Mouse (Mus musculus) heart, embryonic 12.5 days (tissue): ENCODE measurements around the gene Mcmbp. TPM values are rescaled to one million over a fixed set of nuclear protein-coding genes. Genes with fewer than 3 reads are reported as not detected.

Experiments used
- ATAC-seq: fragments of 200-750 bp; cut with Nextera tagmentation; 2 replicates; pipeline ENCODE4 v1.8.0; 2017; ENCODE audit warnings: moderate TSS enrichment, moderate library complexity; ENCODE audit not compliant: insufficient number of reproducible peaks, low FRiP score
- H3K27ac ChIP-seq: fragments of 300-500 bp; sonication (generic); 2 replicates; pipeline ENCODE4 v1.5.1; 2016; ENCODE audit warnings: mild to moderate bottlenecking, moderate library complexity; ENCODE audit not compliant: poor library complexity, severe bottlenecking
- H3K27me3 ChIP-seq: fragments of 300-500 bp; sonication (generic); replicated peaks from 2 replicates; pipeline ENCODE4 v1.6.1; 2016; ENCODE audit warnings: mild to moderate bottlenecking, moderate library complexity
- H3K36me3 ChIP-seq: fragments of 300-500 bp; sonication (generic); 2 replicates; pipeline ENCODE4 v1.6.1; 2016; ENCODE audit warnings: mild to moderate bottlenecking, moderate library complexity
- H3K4me1 ChIP-seq: fragments of 300-500 bp; sonication (generic); replicated peaks from 2 replicates; pipeline ENCODE4 v1.6.1; 2016; ENCODE audit warnings: mild to moderate bottlenecking
- H3K4me2 ChIP-seq: fragments of 300-500 bp; sonication (generic); 2 replicates; pipeline ENCODE4 v1.6.1; 2016; ENCODE audit warnings: mild to moderate bottlenecking, moderate library complexity
- H3K4me3 ChIP-seq: fragments of 300-500 bp; sonication (generic); 2 replicates; pipeline ENCODE4 v1.5.1; 2016; ENCODE audit warnings: mild to moderate bottlenecking
- H3K9ac ChIP-seq: fragments of 300-500 bp; sonication (generic); 2 replicates; pipeline ENCODE4 v1.6.1; 2016; ENCODE audit warnings: mild to moderate bottlenecking, moderate library complexity
- H3K9me3 ChIP-seq: fragments of 300-500 bp; sonication (generic); replicated peaks from 2 replicates; pipeline ENCODE4 v1.6.1; 2016; ENCODE audit warnings: mild to moderate bottlenecking, moderate library complexity
- WGBS: fragments of 180-500 bp; shearing (Covaris S2); methylation state at CpG from one replicate; pipeline ENCODE4 v1.1.7; 2016; 5-methylcytosine and 5-hydroxymethylcytosine counted together
- polyA plus RNA-seq: library from polyadenylated mRNA; unstranded; fragments of >200 nt; fragmentation: Nextera tagmentation; extraction: Ambion mirVana; gene quantifications from 2 replicates; pipeline ENCODE4 v1.2.1, GENCODE M21; 2016

Gene Mcmbp
- polyA plus RNA-seq, 1 experiment from 2014 or later = 46.6 TPM

GRCm38 (mm10) chr7:128744684-128745485 is 4.6 kb upstream of the Mcmbp start, which contains the start of gene Sec23ip:
Sec23ip (plus strand) TSS chr7:128744943.
- Histone ChIP-seq H3K4me1 (peaks cover 40% of the 10 kb centered on the region), H3K4me2 (peak within 1 kb of the TSS; percentile 93), H3K27ac (peak within 1 kb of the TSS; percentile 75), H3K27me3 (0 out of 2 replicates have a peak, but pooled peaks cover 8% of the 10 kb centered on the region), H3K9me3 (no peaks in the 10 kb centered on the region), H3K4me3 (peak within 1 kb of the TSS; percentile 99), H3K9ac (peak within 1 kb of the TSS; percentile 87), H3K36me3 (peaks cover 6% of the 10 kb centered on the region)
- peak; percentile 84 for ATAC-seq
- WGBS = under 1% methylated on average over 55 of the region's 55 CpGs

- Histone ChIP-seq H3K4me3 (peak overlapping the region; percentile 99; the same call in 1 of the 2 replicates), H3K4me2 (peak overlapping the region; percentile 93), H3K4me1 (peaks cover 39% of the 10 kb centered on the region), H3K9me3 (no peaks in the 10 kb centered on the region), H3K9ac (no peak overlapping the region), H3K27ac (no peak overlapping the region), H3K36me3 (peaks cover 6% of the 10 kb centered on the region; the same call in 1 of the 2 replicates), H3K27me3 (0 out of 2 replicates have a peak, but pooled peaks cover 8% of the 10 kb centered on the region)
- 58% methylated on average over 2 of the region's 2 CpGs for WGBS
- no peak for ATAC-seq
Observed at GRCm38 (mm10) chr7:128743898-128744297, 3.6 kb upstream of the Mcmbp start.

- peak overlapping the region; percentile 92 for H3K4me2 ChIP-seq
- H3K27me3 ChIP-seq = 0 out of 2 replicates have a peak, but pooled peaks cover 8% of the 10 kb centered on the region
- H3K9me3 ChIP-seq = no peaks in the 10 kb centered on the region
- peak overlapping the region; percentile 99 for H3K9ac ChIP-seq
- peak overlapping the region; percentile 86 for H3K27ac ChIP-seq
- peaks cover 3% of the 10 kb centered on the region; the same call in 1 of the 2 replicates for H3K36me3 ChIP-seq
- peak; percentile 37 for ATAC-seq
- peak overlapping the region; percentile 87 for H3K4me3 ChIP-seq
- 0% methylated on average over 75 of the region's 80 CpGs for whole genome bisulfite sequencing
- peaks cover 27% of the 10 kb centered on the region for H3K4me1 ChIP-seq
Observed at GRCm38 (mm10) chr7:128739462-128740277, 625 bp downstream of the Mcmbp start.

GRCm38 (mm10) chr7:128739116-128739461 is 1.2 kb downstream of the Mcmbp start:
- peak overlapping the region; percentile 87 for H3K4me3 ChIP-seq
- H3K27me3 ChIP-seq = 0 out of 2 replicates have a peak, but pooled peaks cover 8% of the 10 kb centered on the region
- WGBS = 3% methylated on average over 15 of the region's 15 CpGs
- H3K9me3 ChIP-seq = no peaks in the 10 kb centered on the region
- no peak for ATAC-seq
- no peak overlapping the region for H3K27ac ChIP-seq
- H3K4me2 ChIP-seq = peak overlapping the region; percentile 92
- peak overlapping the region; percentile 99 for H3K9ac ChIP-seq
- peaks cover 27% of the 10 kb centered on the region for H3K4me1 ChIP-seq
- H3K36me3 ChIP-seq = peaks cover 8% of the 10 kb centered on the region; the same call in 1 of the 2 replicates

GRCm38 (mm10) chr7:128738041-128738440 is 2.3 kb downstream of the Mcmbp start:
- H3K9me3 ChIP-seq = no peaks in the 10 kb centered on the region
- H3K27me3 ChIP-seq = 0 out of 2 replicates have a peak, but pooled peaks cover 8% of the 10 kb centered on the region
- H3K4me2 ChIP-seq = peak overlapping the region; percentile 92
- peak overlapping the region; percentile 87 for H3K4me3 ChIP-seq
- 60% methylated on average over 5 of the region's 5 CpGs for WGBS
- no peak overlapping the region for H3K9ac ChIP-seq
- ATAC-seq = no peak
- no peak overlapping the region for H3K27ac ChIP-seq
- H3K4me1 ChIP-seq = peaks cover 27% of the 10 kb centered on the region
- peaks cover 8% of the 10 kb centered on the region; the same call in 1 of the 2 replicates for H3K36me3 ChIP-seq

GRCm38 (mm10) chr7:128731585-128731984 is 8.7 kb downstream of the Mcmbp start:
- Histone ChIP-seq H3K4me1 (peaks cover 23% of the 10 kb centered on the region), H3K27ac (no peak overlapping the region), H3K4me2 (no peak overlapping the region), H3K36me3 (peaks cover 8% of the 10 kb centered on the region; the same call in 1 of the 2 replicates), H3K9ac (no peak overlapping the region), H3K27me3 (no peaks in the 10 kb centered on the region), H3K4me3 (no peak overlapping the region), H3K9me3 (no peaks in the 10 kb centered on the region)
- WGBS = 36% methylated on average over 2 of the region's 2 CpGs
- ATAC-seq = no peak

GRCm38 (mm10) chr7:128728738-128729137 is 11.6 kb downstream of the Mcmbp start:
- Histone ChIP-seq H3K9ac (no peak overlapping the region), H3K36me3 (peaks cover 5% of the 10 kb centered on the region; the same call in 1 of the 2 replicates), H3K4me1 (peaks cover 32% of the 10 kb centered on the region), H3K27me3 (no peaks in the 10 kb centered on the region), H3K4me3 (no peak overlapping the region), H3K27ac (no peak overlapping the region), H3K9me3 (no peaks in the 10 kb centered on the region), H3K4me2 (no peak overlapping the region)
- no peak for ATAC-seq
- 85% methylated on average over 10 of the region's 10 CpGs for WGBS

GRCm38 (mm10) chr7:128727701-128728100 is 12.6 kb downstream of the Mcmbp start:
- H3K27ac ChIP-seq = no peak overlapping the region
- H3K9ac ChIP-seq = no peak overlapping the region
- 54% methylated on average over 5 of the region's 5 CpGs for WGBS
- no peak overlapping the region for H3K4me3 ChIP-seq
- peaks cover 12% of the 10 kb centered on the region for H3K36me3 ChIP-seq
- H3K4me2 ChIP-seq = no peak overlapping the region
- H3K27me3 ChIP-seq = no peaks in the 10 kb centered on the region
- ATAC-seq = no peak
- peaks cover 32% of the 10 kb centered on the region for H3K4me1 ChIP-seq
- no peaks in the 10 kb centered on the region for H3K9me3 ChIP-seq

GRCm38 (mm10) chr7:128726999-128727398 is 13.3 kb downstream of the Mcmbp start:
- no peaks in the 10 kb centered on the region for H3K27me3 ChIP-seq
- H3K36me3 ChIP-seq = peaks cover 15% of the 10 kb centered on the region
- no peak overlapping the region for H3K27ac ChIP-seq
- H3K9ac ChIP-seq = no peak overlapping the region
- H3K9me3 ChIP-seq = no peaks in the 10 kb centered on the region
- ATAC-seq = no peak
- H3K4me2 ChIP-seq = no peak overlapping the region
- no peak overlapping the region for H3K4me3 ChIP-seq
- WGBS = 76% methylated on average over 10 of the region's 10 CpGs
- peaks cover 32% of the 10 kb centered on the region for H3K4me1 ChIP-seq

- no peaks in the 10 kb centered on the region for H3K9me3 ChIP-seq
- no peak overlapping the region for H3K4me2 ChIP-seq
- peaks cover 24% of the 10 kb centered on the region for H3K4me1 ChIP-seq
- ATAC-seq = 0 out of 2 replicates have a peak, but pooled peaks have one; percentile 9
- H3K9ac ChIP-seq = no peak overlapping the region
- no peak overlapping the region for H3K4me3 ChIP-seq
- peak overlapping the region; percentile 18; the same call in 1 of the 2 replicates for H3K27ac ChIP-seq
- no peaks in the 10 kb centered on the region for H3K27me3 ChIP-seq
- peaks cover 28% of the 10 kb centered on the region for H3K36me3 ChIP-seq
- WGBS = 84% methylated on average over 9 of the region's 9 CpGs
Observed at GRCm38 (mm10) chr7:128725189-128725588, 15.1 kb downstream of the Mcmbp start.

- ATAC-seq = peak; percentile 85
- Histone ChIP-seq H3K27ac (no peak overlapping the region), H3K27me3 (no peaks in the 10 kb centered on the region), H3K9me3 (no peaks in the 10 kb centered on the region), H3K4me3 (no peak overlapping the region), H3K4me1 (peaks cover 24% of the 10 kb centered on the region), H3K9ac (no peak overlapping the region), H3K36me3 (peaks cover 31% of the 10 kb centered on the region), H3K4me2 (no peak overlapping the region)
- 36% methylated on average over 4 of the region's 4 CpGs for WGBS
Observed at GRCm38 (mm10) chr7:128724761-128725160, 15.5 kb downstream of the Mcmbp start.
